Mouse (Mus musculus) bone marrow macrophage, adult 2 months (primary cell): ENCODE measurements around the gene Rps6kc1.

ENCODE experiments used
- CTCF ChIP-seq: IDR thresholded peaks from 2 replicates; pipeline ENCODE4 v1.5.1; 2012; ENCODE audit warnings: low read depth, mild to moderate bottlenecking, low read length, moderate library complexity
- POLR2A ChIP-seq: IDR thresholded peaks from 2 replicates; pipeline ENCODE4 v1.6.1; 2012; ENCODE audit warnings: mild to moderate bottlenecking, low read depth, low read length, borderline replicate concordance

- TF ChIP-seq CTCF (no peak), POLR2A (no peak)
These were observed 87.8 kb downstream of the Rps6kc1 start for GRCm38 (mm10) chr1:190823745-190824144.
